Mouse (Mus musculus) right cerebral cortex, postnatal 14 days (tissue): ENCODE measurements at regions not wholly inside any gene's neighbourhood (a gene's known extent, or its start where the extent isn't known, plus 50 kb on each side); places are given as distances from the start of the nearest gene placed in this dataset.
"Not testable (repeated sequence)": the region's sequence is repeated elsewhere in the genome, so short reads cannot be mapped to it uniquely, and the experiment has no call there.

ENCODE experiments used
- DNase-seq: peaks from one replicate; pipeline ENCODE4 v3.0.0; 2022

- not testable (repeated sequence) for DNase-seq
Observed at GRCm38 (mm10) chr6:67668073-67668472, 132.5 kb upstream of the Tacstd2 start.

DNA sequence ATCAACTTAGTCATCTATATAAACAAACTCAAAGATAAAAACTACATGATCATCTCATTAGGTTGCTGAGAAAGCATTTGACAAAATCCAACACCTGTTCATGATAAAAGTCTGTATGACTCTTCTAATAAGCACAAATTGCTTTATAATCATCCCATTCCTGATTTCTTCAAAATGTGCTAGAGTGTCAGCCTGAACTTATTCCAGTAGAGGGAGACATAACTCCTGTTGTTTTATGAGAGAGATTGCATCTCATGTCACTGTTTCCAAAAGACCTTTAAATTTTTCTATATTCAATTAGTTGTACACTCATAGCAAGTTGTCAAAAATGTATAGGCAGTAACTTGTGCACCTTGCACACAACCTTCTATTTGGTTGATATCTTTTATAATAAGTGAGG is 96.0 kb upstream of the Tacstd2 start:
- DNase-seq = no peak

GRCm38 (mm10) chr6:67610402-67610801 is 74.8 kb upstream of the Tacstd2 start:
- DNase-seq = no peak

GRCm38 (mm10) chr6:67609461-67609860 is 73.9 kb upstream of the Tacstd2 start:
- not testable (repeated sequence) for DNase-seq
